ENCODE assay signal across 25 mouse cellular contexts in the genomic region with DNA sequence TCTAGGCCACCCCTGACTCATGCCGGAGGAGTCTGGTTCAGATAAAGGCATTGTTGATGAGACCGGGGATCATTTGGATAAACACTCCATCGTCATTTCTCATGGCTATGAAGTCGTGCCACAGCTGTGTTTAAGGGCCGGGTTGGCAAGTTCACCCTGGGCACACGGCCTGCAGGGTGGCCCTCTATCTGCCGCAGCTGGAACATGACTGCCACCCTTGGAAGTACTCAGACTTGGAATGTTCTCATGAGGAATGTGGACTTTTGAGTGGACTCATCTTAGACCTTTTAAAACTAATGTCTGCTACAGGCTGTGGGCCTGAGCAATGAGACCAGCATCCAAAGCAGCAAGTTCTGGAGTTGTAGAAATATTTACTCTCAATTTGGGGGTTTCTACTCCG. TPM values are rescaled to one million over a fixed set of nuclear protein-coding genes. Genes with fewer than 3 reads are reported as not detected.
DNase-seq lines count a peak whose midpoint lies in the region; ATAC-seq and TF ChIP-seq lines count a peak whose summit lies in the region.
"Had no signal": no experiment of that assay in that cellular context is flagged by ENCODE, and none has a peak within 500 bp of the region (broad histone marks: within the 10 kb centered on the region; RNA-seq: fewer than 3 reads in every experiment).

No protein-coding gene starts in this region.

- H3K4me1 ChIP-seq in lung, postnatal 0 days (ENCODE audit: insufficient read depth, low read depth, low read length), result no peaks in the 10 kb centered on the region
- H3K4me1 ChIP-seq: embryonic facial prominence, embryonic 13.5 days; forebrain, embryonic 10.5 days had no signal

- no peak overlapping the region for H3K27ac ChIP-seq in lung, postnatal 0 days (ENCODE audit: low read length)
- H3K27ac ChIP-seq: embryonic facial prominence, embryonic 13.5 days; embryonic facial prominence, embryonic 15.5 days; forebrain, embryonic 10.5 days; forebrain, embryonic 12.5 days had no signal

- TF ChIP-seq EP300 in lung, postnatal 0 days (IDR thresholded peaks at IDR 0.05), result no peak; the same call in 1 of the 2 replicates

- H3K4me3 ChIP-seq in lung, postnatal 0 days (ENCODE audit: low read depth, low read length), result no peak overlapping the region
- H3K4me3 ChIP-seq: embryonic facial prominence, embryonic 13.5 days; embryonic facial prominence, embryonic 15.5 days; forebrain, embryonic 10.5 days; forebrain, embryonic 12.5 days had no signal

- no peak overlapping the region for H3K9ac ChIP-seq in lung, postnatal 0 days (replicated peaks; ENCODE audit: low read depth)
- H3K9ac ChIP-seq: embryonic facial prominence, embryonic 13.5 days; embryonic facial prominence, embryonic 15.5 days; forebrain, embryonic 12.5 days had no signal

- intact Hi-C loops in heart, postnatal 25 days (cut with DNase I), result no loop called here

- no peaks in the 10 kb centered on the region for H3K9me3 ChIP-seq in lung, postnatal 0 days (ENCODE audit: low read length)
- H3K9me3 ChIP-seq: embryonic facial prominence, embryonic 13.5 days; embryonic facial prominence, embryonic 15.5 days; forebrain, embryonic 10.5 days; forebrain, embryonic 12.5 days had no signal

- H3K36me3 ChIP-seq in lung, postnatal 0 days (ENCODE audit: insufficient read depth, low read length), result no peaks in the 10 kb centered on the region
- H3K36me3 ChIP-seq: embryonic facial prominence, embryonic 13.5 days; embryonic facial prominence, embryonic 15.5 days; forebrain, embryonic 10.5 days; forebrain, embryonic 12.5 days had no signal

- peak; percentile 72 for ATAC-seq in lung, postnatal 0 days
- ATAC-seq: forebrain, embryonic 14.5 days; forebrain, embryonic 16.5 days had no signal

- no peaks in the 10 kb centered on the region for H3K27me3 ChIP-seq in lung, postnatal 0 days (replicated peaks; ENCODE audit: insufficient read depth, low read length)
- H3K27me3 ChIP-seq: embryonic facial prominence, embryonic 13.5 days; embryonic facial prominence, embryonic 15.5 days; forebrain, embryonic 12.5 days had no signal

- TF ChIP-seq CTCF in lung, postnatal 0 days (IDR thresholded peaks at IDR 0.05), result peak; percentile 41

- H3K4me2 ChIP-seq in lung, postnatal 0 days (replicated peaks; ENCODE audit: low read depth, low read length), result no peak overlapping the region
- H3K4me2 ChIP-seq: embryonic facial prominence, embryonic 13.5 days; embryonic facial prominence, embryonic 15.5 days; forebrain, embryonic 12.5 days had no signal

- WGBS in lung, postnatal 0 days, result 57% methylated on average over 8 of the region's 8 CpGs

- DNase-seq in heart, adult 11 months, result peak; percentile 67
- DNase-seq in heart, postnatal 25 days (ENCODE audit: low spot score), result no peak
- DNase-seq in lung, postnatal 0 days (ENCODE audit: low spot score), result peak; percentile 14
- no peak for DNase-seq in lung, adult 18-20 months
- DNase-seq in lung, postnatal 14 days, result peak; percentile 4
- DNase-seq in lung, postnatal 36 days, result peak; percentile 15
- no peak for DNase-seq in layer of hippocampus, adult 11-12 months (ENCODE audit: low spot score)
- no peak for DNase-seq in cerebellum, adult 11-12 months
- DNase-seq: adrenal gland, adult 2 months; adrenal gland, postnatal 10 days; adrenal gland, postnatal 25 days; cerebellum, adult 11 months; cerebellum, adult 2 months; cerebellum, adult 9-10 months; cerebellum, postnatal 10 days; cerebellum, postnatal 36 days; embryo, embryonic 11 days had no signal

RNA-seq across cellular contexts. Expression of a gene that starts 29.9 kb away (rescaled TPM):
- total RNA-seq in heart, postnatal 25 days (2021), result under 1 TPM; 0.75 TPM
- 2.0 TPM in 2 replicates for polyA plus RNA-seq in lung, postnatal 0 days (2015; fragmentation: Nextera tagmentation; extraction: Ambion mirVana)
- total RNA-seq: common myeloid progenitor, adult 5-6 weeks; MEL had no signal

Comparison
In these comparisons a context has a peak if more than half of its experiments do, and no peak if none do; other contexts are left out.
1. DNase-seq: peak in heart, adult 11 months (single experiment), lung, postnatal 0 days (single experiment), lung, postnatal 14 days (single experiment) and lung, postnatal 36 days (single experiment); none in heart, postnatal 25 days (single experiment), lung, adult 18-20 months (0 of 2), layer of hippocampus, adult 11-12 months (single experiment) and cerebellum, adult 11-12 months (single experiment).